Mouse (Mus musculus): ENCODE results near the gene Triap1. TPM values are rescaled to one million over a fixed set of nuclear protein-coding genes. Genes with fewer than 3 reads are reported as not detected.

The Triap1 gene
- polyA plus RNA-seq (2012; ENCODE audit: low replicate concordance) = 0.77 and 3.8 TPM in 2 replicates

DNA sequence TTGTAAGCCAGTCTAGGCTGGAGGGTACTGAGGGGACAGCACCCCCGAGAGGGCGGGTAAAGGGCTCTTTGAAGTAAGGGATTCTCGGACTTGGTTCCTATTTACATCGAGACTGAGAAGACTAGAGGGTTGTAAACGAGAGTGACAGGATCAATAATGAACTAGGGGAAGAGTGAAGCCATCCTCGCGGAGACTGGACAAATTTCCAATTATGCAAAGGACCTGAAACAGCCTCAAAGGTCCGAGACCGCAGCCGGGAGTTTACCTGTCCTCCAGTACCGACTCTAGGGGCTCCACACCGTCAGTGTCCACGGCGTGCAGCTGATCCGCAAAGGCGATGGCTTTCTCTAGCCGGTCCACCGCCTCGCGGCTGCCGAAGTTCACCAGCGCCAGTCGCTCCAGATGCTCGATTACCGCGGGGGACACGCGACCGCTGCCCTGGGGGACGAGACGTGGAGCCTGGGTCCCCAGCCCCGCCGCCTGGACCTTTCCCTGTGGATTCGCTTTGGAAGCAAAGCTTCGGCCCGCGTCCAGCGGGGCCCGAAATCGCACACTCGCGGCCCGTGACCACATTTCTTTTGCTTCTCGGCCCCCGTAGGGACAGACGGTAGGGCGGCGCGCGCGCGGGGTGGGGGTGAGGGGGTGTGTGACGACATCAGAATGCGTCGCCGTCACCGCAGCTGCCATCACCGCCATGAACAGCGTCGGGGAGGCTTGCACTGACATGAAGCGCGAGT is at the start of gene Triap1, which contains the start of gene Gatc:
TSS of gene Triap1 (plus strand) at position 649 of the 737 bp plus-strand sequence.
TSS of gene Gatc (minus strand) at position 602 of the 737 bp plus-strand sequence.

DNA sequence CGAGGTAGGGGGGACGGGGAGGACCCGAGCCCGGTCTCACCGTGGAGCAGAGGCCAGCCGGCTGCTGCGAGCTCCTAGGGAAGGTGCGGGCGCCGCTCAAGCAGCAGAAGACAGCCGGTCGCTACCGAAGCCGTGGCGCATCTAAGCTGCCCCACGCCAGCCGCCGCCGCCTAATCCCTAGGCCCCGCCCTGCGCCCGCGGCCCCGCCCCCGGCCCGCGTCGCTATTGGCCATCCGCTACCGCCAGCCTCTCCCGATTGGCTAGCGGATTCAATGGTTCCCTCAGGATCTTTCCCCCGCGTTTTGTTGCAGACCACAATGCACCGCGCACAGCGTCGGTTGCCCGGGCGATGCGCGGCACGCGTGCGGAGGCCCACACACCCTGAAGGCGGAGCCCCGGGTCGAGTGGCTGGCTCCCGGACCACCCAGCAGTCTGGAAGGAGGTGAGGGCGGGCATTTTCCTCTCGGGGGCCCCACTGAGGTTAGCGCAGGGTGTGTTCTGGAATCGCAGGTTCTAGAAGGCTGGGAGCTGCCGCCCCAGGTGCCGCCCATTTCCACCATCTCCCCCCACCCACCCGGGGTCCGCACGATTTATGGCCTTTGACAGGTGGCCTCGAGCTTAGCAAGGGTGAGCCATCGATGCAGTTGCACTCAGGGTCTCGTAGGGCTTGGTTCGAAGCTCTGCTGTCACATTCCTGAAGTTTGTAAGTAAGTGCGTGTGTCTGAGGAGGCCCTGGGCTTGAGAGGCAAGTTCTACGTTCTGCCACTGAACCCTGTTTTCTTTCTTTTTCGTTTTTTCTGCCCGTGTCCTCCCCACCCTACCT is 40.0 kb upstream of the Triap1 start, which contains the start of gene Dynll1:
TSS of gene Dynll1 (minus strand) at position 208 of the 823 bp plus-strand sequence.

DNA sequence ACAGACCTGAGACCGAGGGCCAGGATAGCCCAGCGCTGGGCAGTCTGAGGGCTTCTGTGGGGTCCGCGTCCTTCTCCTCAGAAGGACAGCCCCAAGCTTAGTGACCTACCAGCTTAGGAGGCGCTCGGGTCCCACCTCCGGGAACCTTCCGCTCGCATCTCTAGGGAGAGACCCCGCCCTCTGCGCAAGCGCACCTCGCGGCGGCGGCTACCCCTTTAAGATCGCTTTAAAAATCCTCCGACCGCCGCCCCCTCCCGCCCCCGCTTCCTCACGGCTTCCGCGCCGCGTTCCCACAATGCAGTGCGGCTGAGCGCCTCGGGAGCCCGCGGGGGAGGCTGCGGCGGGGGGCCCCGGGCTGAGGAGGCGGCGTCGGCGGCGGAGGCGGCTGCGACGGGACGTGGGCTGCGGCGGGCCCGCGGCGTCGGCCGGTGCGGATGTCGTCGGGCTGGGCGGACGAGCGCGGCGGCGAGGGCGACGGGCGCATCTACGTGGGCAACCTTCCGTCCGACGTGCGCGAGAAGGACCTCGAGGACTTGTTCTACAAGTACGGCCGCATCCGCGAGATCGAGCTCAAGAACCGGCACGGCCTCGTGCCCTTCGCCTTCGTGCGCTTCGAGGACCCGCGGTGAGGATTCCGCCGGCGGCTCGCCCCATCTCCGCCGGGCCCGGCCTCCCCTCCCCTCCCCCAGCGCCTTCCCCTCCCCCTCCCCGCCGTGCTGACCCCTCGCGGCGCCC is 14.0 kb upstream of the Triap1 start, which contains the start of gene Srsf9:
TSS of gene Srsf9 (plus strand) at position 303 of the 735 bp plus-strand sequence.

DNA sequence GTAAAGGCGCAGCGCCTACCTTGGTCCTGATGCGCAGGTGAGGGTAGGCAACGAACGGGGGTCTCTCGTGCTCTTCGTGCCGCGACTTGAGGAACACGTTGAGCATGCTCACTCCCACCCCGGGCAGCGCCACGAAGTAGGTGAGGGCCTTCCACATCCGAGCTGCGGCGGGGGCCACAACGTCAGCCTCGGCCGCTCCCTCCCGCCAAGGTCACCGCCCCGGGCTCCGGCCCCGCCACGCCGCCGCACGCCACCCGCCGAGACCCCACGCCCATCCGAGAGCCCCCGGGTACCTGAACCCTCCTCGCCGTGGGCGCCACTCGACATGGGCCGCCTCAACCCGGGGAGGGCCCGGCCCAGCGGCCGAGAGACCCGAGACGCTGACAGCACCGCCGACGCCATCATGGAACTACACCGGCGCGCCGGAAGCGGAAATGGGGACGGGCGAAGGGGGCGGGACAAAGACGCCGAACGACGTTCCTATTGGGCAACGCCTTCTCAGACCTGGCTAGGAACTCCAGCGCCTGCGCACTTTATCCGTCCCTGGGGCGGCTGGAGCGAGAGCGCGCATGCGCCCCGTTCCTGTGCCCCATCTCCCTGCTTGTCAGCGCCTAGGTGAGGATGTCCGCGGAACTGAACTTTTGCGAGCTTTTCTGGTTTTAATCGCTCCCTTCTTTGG is 7.7 kb downstream of the Triap1 start, which contains the start of gene Cox6a1:
TSS of gene Cox6a1 (minus strand) at position 436 of the 679 bp plus-strand sequence.

Other genes with a start within 250 kb of the Triap1 start
- gene Gm10401, start 242.9 kb upstream of the Triap1 start, polyA plus RNA-seq (2012; ENCODE audit: low replicate concordance) = not detected in 2 replicates
- 25.9 and 44.0 TPM in 2 replicates for gene Acads, start 221.9 kb upstream of the Triap1 start, polyA plus RNA-seq (2012; ENCODE audit: low replicate concordance)
- gene Unc119b, start 206.2 kb upstream of the Triap1 start, polyA plus RNA-seq (2012; ENCODE audit: low replicate concordance) = 68.3 and 86.1 TPM in 2 replicates
- 33.4 and 81.7 TPM in 2 replicates for gene Mlec, start 183.0 kb upstream of the Triap1 start, polyA plus RNA-seq (2012; ENCODE audit: low replicate concordance)
- gene Cabp1, start 146.8 kb upstream of the Triap1 start, polyA plus RNA-seq (2012; ENCODE audit: low replicate concordance) = 0.44 and 0.99 TPM in 2 replicates
- gene Pop5, start 105.4 kb upstream of the Triap1 start, polyA plus RNA-seq (2012; ENCODE audit: low replicate concordance) = 53.2 and 80.8 TPM in 2 replicates
- 290 and 465 TPM in 2 replicates for gene Rnf10, start 68.3 kb upstream of the Triap1 start, polyA plus RNA-seq (2012; ENCODE audit: low replicate concordance)
- 24.4 and 41.7 TPM in 2 replicates for gene Coq5, start 61.6 kb upstream of the Triap1 start, polyA plus RNA-seq (2012; ENCODE audit: low replicate concordance)
- 62.9 and 230 TPM in 2 replicates for gene Dynll1, start 40.2 kb upstream of the Triap1 start, polyA plus RNA-seq (2012; ENCODE audit: low replicate concordance)
- 62.0 and 96.9 TPM in 2 replicates for gene Srsf9, start 14.0 kb upstream of the Triap1 start, polyA plus RNA-seq (2012; ENCODE audit: low replicate concordance)
- 5.0 and 11.2 TPM in 2 replicates for gene Gatc, start within 50 bp of the Triap1 start, polyA plus RNA-seq (2012; ENCODE audit: low replicate concordance)
- 2,307 and 4,034 TPM in 2 replicates for gene Cox6a1, start 7.8 kb downstream of the Triap1 start, polyA plus RNA-seq (2012; ENCODE audit: low replicate concordance)
- 1.3 and 4.1 TPM in 2 replicates for gene Msi1, start 88.4 kb downstream of the Triap1 start, polyA plus RNA-seq (2012; ENCODE audit: low replicate concordance)
- gene Pla2g1b, start 125.0 kb downstream of the Triap1 start, polyA plus RNA-seq (2012; ENCODE audit: low replicate concordance) = not detected in 2 replicates
- gene Sirt4, start 143.5 kb downstream of the Triap1 start, polyA plus RNA-seq (2012; ENCODE audit: low replicate concordance) = 8.7 and 11.7 TPM in 2 replicates
- gene Pxn, start 165.5 kb downstream of the Triap1 start, polyA plus RNA-seq (2012; ENCODE audit: low replicate concordance) = 64.3 and 85.1 TPM in 2 replicates
- gene Rplp0, start 218.2 kb downstream of the Triap1 start, polyA plus RNA-seq (2012; ENCODE audit: low replicate concordance) = 464 and 832 TPM in 2 replicates
- gene Gcn1l1, start 224.0 kb downstream of the Triap1 start, polyA plus RNA-seq (2012; ENCODE audit: low replicate concordance) = 82.7 and 92.8 TPM in 2 replicates

All from leukemia stem cell, adult 10-12 weeks (primary cell).